Mouse (Mus musculus) left cerebral cortex, adult 8-10 months (tissue): ENCODE data around the gene Ggt1. TPM values are rescaled to one million over a fixed set of nuclear protein-coding genes. Genes with fewer than 3 reads are reported as not detected.
A peak's percentile ranks its signal among the peaks of the same experiment; 100 is the strongest.

Experiments
- DNase-seq, 2 experiments: peaks; one replicate each; pipeline ENCODE4 v3.0.0; 2022; ENCODE audit warnings: low spot score in 2 of 2
- total RNA-seq, 4 experiments: library from RNA; stranded (reverse); gene quantifications; 2 replicates each; pipeline ENCODE4 v1.2.4; 2022

The Ggt1 gene
- total RNA-seq, 4 experiments from 2014 or later, result 2.3 to 5.5 (median 4.5) TPM

DNA sequence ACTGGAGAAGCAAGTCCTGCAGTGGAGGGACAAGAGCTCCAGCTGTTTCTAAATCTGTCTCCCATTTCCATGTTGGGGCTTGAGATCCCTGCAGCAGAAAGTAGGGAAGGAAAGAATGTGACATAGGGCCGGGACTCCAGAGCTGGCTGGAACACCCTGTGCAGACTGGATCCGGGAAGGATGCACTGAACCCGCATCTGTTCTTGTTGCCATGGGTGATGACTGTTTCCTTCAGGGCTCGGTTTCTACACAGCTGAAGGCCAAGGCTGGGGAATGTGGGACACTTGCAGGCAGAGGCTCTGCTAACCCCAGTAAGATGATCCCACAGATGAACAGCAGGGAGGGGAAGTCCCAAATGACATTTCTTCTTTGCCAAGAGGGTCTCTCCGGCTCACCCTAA is 71.2 kb downstream of the Ggt1 start:
- DNase-seq, result no peak

GRCm38 (mm10) chr10:75633048-75633447 is 71.6 kb downstream of the Ggt1 start:
- DNase-seq, result no peak

- DNase-seq, result no peak
Observed at GRCm38 (mm10) chr10:75633576-75634139, 72.3 kb downstream of the Ggt1 start.

- no peak for DNase-seq
Observed at GRCm38 (mm10) chr10:75634610-75635009, 73.2 kb downstream of the Ggt1 start.

GRCm38 (mm10) chr10:75635019-75635692 is 73.8 kb downstream of the Ggt1 start:
- DNase-seq, result no peak

DNA sequence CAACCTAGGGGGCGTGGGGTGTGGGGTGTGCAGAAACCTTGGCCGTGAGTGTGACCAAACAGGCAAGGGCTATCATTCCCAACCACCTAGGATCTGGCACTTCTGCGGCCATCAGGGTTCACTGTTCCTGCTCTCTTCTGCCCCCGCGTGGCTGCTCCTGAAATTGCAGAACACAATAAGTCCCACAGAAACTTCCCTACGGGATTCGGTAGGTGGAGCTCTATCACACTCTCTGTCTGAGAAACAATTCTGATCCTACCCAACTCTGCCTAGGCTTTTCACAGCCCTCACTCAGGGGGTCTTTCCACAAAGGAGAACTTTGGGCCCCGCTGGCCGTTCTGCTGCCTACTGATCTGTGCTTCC is 74.3 kb downstream of the Ggt1 start:
- peak in 1 of 2 experiments; percentile 90 for DNase-seq

Other genes starting within 250 kb of the Ggt1 start
- 10 to 100 TPM; 57.0 to 85.4 (median 75.0) TPM for gene Adora2a, start 244.7 kb upstream of the Ggt1 start, total RNA-seq
- gene Upb1, start 160.5 kb upstream of the Ggt1 start, total RNA-seq, result 1 to 10 TPM in 2 of 4 experiments, under 1 TPM in 2; 0.55 to 1.4 (median 1.1) TPM
- gene Snrpd3, start 44.1 kb upstream of the Ggt1 start, total RNA-seq, result 10 to 100 TPM; 68.9 to 83.0 (median 81.2) TPM
- 10 to 100 TPM; 14.2 to 19.2 (median 15.2) TPM for gene Gucd1, start 43.6 kb upstream of the Ggt1 start, total RNA-seq
- 10 to 100 TPM; 10.9 to 15.5 (median 12.0) TPM for gene Lrrc75b, start 1.3 kb upstream of the Ggt1 start, total RNA-seq
- gene Ggt5, start 27.7 kb downstream of the Ggt1 start, total RNA-seq, result 1 to 10 TPM; 1.8 to 3.5 (median 2.4) TPM
- 10 to 100 TPM in 2 of 4 experiments, 1 to 10 TPM in 2; 8.7 to 12.0 (median 10.3) TPM for gene Susd2, start 82.4 kb downstream of the Ggt1 start, total RNA-seq
- gene Cabin1, start 202.7 kb downstream of the Ggt1 start, total RNA-seq, result 10 to 100 TPM; 61.3 to 73.2 (median 69.6) TPM
- gene Ddt, start 211.8 kb downstream of the Ggt1 start, total RNA-seq, result 10 to 100 TPM; 41.6 to 58.4 (median 51.6) TPM
- not detected for gene Gm20441, start 219.3 kb downstream of the Ggt1 start, total RNA-seq
- 1 to 10 TPM; 2.6 to 5.2 (median 3.8) TPM for gene Gstt3, start 219.8 kb downstream of the Ggt1 start, total RNA-seq
- 10 to 100 TPM; 13.3 to 16.5 (median 15.5) TPM for gene Gstt1, start 237.0 kb downstream of the Ggt1 start, total RNA-seq